Mouse (Mus musculus) ZHBTc4 (cell line): ENCODE measurements around the gene Cox19.

Experiments
- DNase-seq: peaks from one replicate; pipeline ENCODE4 v3.0.0-alpha.2; 2011; ENCODE audit warnings: low read depth, low spot score

Gene Cox19

GRCm38 (mm10) chr5:139363858-139364257 lies 12.6 kb upstream of the Cox19 start:
- DNase-seq = no peak

GRCm38 (mm10) chr5:139359244-139359643 lies 8.0 kb upstream of the Cox19 start:
- DNase-seq = no peak

- peak; percentile 51 for DNase-seq
These were observed 7.4 kb upstream of the Cox19 start for GRCm38 (mm10) chr5:139358653-139359052.

GRCm38 (mm10) chr5:139355235-139355772 lies 4.1 kb upstream of the Cox19 start:
- peak; percentile 88 for DNase-seq

- DNase-seq = no peak
These were observed 2.7 kb upstream of the Cox19 start for GRCm38 (mm10) chr5:139353946-139354345.

DNA sequence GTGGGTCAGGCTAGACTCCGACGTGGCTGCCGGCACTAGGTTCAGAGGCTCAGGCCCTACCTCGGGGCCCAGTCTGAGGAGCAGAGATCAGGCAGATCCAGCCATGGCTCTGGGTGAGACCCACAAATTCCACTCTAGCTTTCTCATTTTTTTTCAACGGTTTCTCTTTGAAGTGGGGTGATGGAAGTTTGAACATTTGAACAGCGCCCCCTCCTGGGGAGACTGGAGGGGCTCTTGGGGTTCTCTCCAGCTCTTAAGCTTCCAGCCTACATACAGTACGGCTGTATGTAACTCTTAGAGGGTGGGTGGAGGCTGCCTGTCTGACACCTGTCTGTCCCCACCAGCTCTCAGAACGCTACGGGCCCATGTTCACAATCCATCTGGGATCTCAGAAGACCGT lies 2.3 kb upstream of the Cox19 start:
- peak; percentile 79 for DNase-seq

GRCm38 (mm10) chr5:139352317-139352716 lies 1.1 kb upstream of the Cox19 start, which contains the start of gene Cyp2w1:
Gene Cyp2w1, plus strand, starts transcription at chr5:139352617.
- no peak for DNase-seq

GRCm38 (mm10) chr5:139351628-139352027 lies 410 bp upstream of the Cox19 start:
- no peak for DNase-seq

- DNase-seq = no peak
These were observed 1.5 kb downstream of the Cox19 start for GRCm38 (mm10) chr5:139349713-139350112.

DNA sequence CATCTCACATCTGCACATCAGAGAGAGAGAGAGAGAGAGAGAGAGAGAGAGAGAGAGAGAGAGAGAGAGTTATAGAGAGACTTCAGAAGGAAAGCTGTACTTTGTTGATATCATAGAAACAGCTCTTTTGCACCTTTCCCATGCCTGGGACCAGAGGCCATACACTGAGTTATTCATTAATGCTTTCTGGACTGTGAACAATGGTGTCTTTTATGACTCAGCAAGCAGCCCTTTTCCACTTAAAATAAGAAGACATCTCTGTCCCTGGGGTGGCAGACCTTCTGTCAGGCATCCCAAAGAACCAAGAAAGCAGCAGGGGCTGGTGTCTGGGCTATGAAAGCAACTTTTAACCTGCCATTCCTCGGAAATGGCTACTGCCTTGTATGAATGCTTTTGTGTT lies 4.0 kb downstream of the Cox19 start:
- DNase-seq = no peak

DNA sequence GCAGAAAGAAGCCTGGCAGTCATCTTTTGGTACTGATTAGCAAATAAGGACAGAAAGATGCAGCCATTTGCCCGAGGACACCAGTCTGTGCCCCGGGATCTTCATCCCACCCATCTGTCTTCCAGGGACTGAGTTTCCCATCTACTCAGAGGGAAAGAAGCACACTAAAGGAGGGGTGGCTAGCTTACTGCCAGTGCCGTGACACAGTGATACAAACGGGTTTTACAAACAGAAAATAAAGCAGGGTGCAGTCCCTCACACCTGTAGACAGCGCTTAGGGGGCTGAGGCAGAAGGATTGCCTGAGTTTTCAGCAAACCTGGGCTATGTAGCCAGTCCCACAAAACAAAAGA lies 5.9 kb downstream of the Cox19 start:
- DNase-seq = no peak

GRCm38 (mm10) chr5:139344687-139345363 lies 6.4 kb downstream of the Cox19 start:
- DNase-seq = peak; percentile 97

- DNase-seq = peak; percentile 92
These were observed 7.1 kb downstream of the Cox19 start for GRCm38 (mm10) chr5:139344021-139344686.

DNA sequence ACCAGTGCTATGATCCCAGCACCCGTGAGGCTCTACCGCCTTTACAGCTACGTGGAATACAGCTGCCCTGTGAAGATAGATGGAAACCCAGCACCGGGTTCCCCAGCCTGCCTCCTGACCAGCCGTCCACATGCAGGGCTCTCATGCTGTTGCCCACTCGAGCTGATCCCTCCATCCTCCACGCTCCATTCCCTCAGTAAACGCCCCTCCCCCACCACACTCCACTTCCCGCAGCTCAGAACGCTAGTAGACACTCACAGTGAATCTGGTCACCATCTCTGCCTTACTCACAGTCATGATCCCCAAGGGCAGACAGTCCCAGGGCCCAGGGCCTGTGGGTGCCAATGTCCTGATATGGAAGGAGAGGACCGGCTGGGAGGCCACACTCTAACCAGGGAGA lies 12.3 kb downstream of the Cox19 start:
- no peak for DNase-seq

- no peak for DNase-seq
These were observed 12.8 kb downstream of the Cox19 start for GRCm38 (mm10) chr5:139338403-139338802.

- DNase-seq = no peak
These were observed 13.3 kb downstream of the Cox19 start for GRCm38 (mm10) chr5:139337826-139338370.

DNA sequence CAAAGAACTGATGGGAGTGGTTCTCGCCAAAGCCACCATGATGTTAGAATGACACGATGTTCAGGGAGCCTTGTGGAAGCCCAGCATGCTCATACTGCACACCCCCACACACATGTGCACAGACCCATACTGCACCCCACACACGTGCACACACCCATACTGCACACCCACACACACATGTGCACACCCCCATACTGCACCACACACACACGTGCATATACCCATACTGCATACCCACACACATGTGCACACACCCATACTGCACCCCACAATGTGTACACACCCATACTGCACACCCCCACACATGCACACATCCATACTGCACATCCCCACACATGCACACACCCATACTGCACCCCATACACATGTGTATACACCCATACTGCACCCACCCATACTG lies 15.6 kb downstream of the Cox19 start:
- DNase-seq = no peak

GRCm38 (mm10) chr5:139334394-139334793 lies 16.8 kb downstream of the Cox19 start:
- DNase-seq = peak; percentile 47

DNA sequence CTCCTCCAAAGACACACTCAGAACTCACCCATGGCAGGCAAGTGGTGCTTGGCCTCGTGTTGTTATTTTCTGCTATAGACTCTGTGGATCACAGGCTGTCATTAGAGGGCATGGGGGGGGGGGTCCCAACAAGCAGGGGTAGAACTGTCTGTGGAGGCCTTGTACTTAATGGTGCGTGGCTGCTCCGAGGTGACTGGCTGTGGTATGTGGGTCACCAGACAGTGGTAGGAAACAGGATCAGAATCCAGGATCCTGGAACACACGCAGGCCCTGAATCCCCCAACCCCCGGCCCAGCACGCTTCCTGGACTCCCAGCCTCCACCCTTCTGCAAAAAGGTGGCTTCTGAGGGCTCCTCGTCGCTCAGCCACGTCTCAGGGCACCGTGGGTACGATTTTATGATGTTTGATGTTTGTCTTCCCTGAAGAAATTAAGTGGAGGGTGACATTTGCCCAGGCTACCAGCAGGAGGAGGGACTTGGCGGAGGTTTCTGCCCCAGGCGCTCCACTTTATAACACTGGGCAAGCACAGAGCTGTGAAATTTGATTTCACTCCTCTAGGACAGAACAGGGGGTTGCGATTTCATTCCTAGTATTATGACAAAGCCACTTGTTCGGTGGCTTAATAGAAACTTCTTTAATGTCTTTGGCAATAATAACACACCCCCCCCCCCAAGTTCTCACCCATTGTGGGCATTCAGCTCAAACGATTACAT lies 17.8 kb downstream of the Cox19 start:
- DNase-seq = peak; percentile 40

- DNase-seq = no peak
These were observed 18.5 kb downstream of the Cox19 start for GRCm38 (mm10) chr5:139332590-139333272.

- DNase-seq = peak; percentile 86
These were observed 19.5 kb downstream of the Cox19 start for GRCm38 (mm10) chr5:139331742-139332141.

DNA sequence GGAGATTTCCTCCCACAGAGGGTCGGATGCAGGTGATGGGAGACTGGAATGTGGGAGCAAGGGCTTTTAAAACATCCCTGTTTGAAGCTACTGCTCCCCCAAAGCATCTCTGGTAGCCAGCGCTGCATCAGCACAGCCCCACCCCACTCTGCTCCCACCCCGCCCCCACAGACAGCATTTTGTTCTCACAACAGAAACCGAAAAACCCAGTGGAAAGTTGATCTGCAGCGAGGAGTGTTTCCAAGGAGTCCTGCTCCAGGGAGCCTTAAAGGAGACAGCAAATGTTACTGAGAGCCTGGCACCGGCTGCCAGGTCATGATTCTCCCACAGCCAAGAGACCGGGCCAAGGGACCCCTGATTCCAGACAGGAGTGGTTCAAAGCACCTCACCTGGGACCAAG lies 20.5 kb downstream of the Cox19 start:
- no peak for DNase-seq
